Mouse (Mus musculus) heart, embryonic 16.5 days (tissue): ENCODE measurements at regions not wholly inside any gene's neighbourhood (a gene's known extent, or its start where the extent isn't known, plus 50 kb on each side); places are given as distances from the start of the nearest gene placed in this dataset.

ENCODE experiments used
- ATAC-seq: fragments of 200-750 bp; cut with Nextera tagmentation; replicated peaks from 2 replicates; pipeline ENCODE4 v1.8.0; 2017; ENCODE audit warnings: moderate number of reproducible peaks; ENCODE audit not compliant: insufficient read depth, low FRiP score; ENCODE audit errors: extremely low read depth
- H3K27ac ChIP-seq: fragments of 300-500 bp; sonication (generic); 2 replicates; pipeline ENCODE4 v1.5.1; 2014; ENCODE audit warnings: mild to moderate bottlenecking, low read length, control low read depth, moderate library complexity
- H3K27me3 ChIP-seq: fragments of 300-500 bp; sonication (generic); 2 replicates; pipeline ENCODE4 v1.6.1; 2014; ENCODE audit warnings: low read length, mixed read lengths; ENCODE audit not compliant: control insufficient read depth, insufficient read depth
- H3K36me3 ChIP-seq: fragments of 300-500 bp; sonication (generic); 2 replicates; pipeline ENCODE4 v1.6.1; 2014; ENCODE audit not compliant: control insufficient read depth, insufficient read depth
- H3K4me1 ChIP-seq: fragments of 300-500 bp; sonication (generic); 2 replicates; pipeline ENCODE4 v1.6.1; 2014; ENCODE audit warnings: low read length, mixed read lengths; ENCODE audit not compliant: control insufficient read depth, insufficient read depth
- H3K4me2 ChIP-seq: fragments of 300-500 bp; sonication (generic); 2 replicates; pipeline ENCODE4 v1.6.1; 2014; ENCODE audit warnings: low read depth, mild to moderate bottlenecking, control low read depth, low read length
- H3K4me3 ChIP-seq: fragments of 300-500 bp; sonication (generic); 2 replicates; pipeline ENCODE4 v1.5.1; 2014; ENCODE audit warnings: mild to moderate bottlenecking, control low read depth, low read length
- H3K9ac ChIP-seq: fragments of 300-500 bp; sonication (generic); 2 replicates; pipeline ENCODE4 v1.6.1; 2014; ENCODE audit warnings: low read length, control low read depth
- H3K9me3 ChIP-seq: fragments of 300-500 bp; sonication (generic); replicated peaks from 2 replicates; pipeline ENCODE4 v1.6.1; 2016; ENCODE audit warnings: low read length; ENCODE audit not compliant: control insufficient read depth
- WGBS: fragments of 180-500 bp; shearing (Covaris S2); extraction: QIAGEN DNeasy Blood & Tissue Kit; methylation state at CpG from one replicate; pipeline ENCODE4 v1.1.7; 2014; 5-methylcytosine and 5-hydroxymethylcytosine counted together

GRCm38 (mm10) chr12:78137196-78137595 is 56.8 kb upstream of the Gm6657 start:
- Histone ChIP-seq H3K27ac (no peak overlapping the region), H3K4me3 (no peak overlapping the region), H3K4me2 (no peak overlapping the region), H3K4me1 (peaks cover 35% of the 10 kb centered on the region), H3K9ac (no peak overlapping the region), H3K36me3 (no peaks in the 10 kb centered on the region), H3K27me3 (no peaks in the 10 kb centered on the region), H3K9me3 (no peaks in the 10 kb centered on the region)
- ATAC-seq = no peak
- WGBS = 65% methylated on average over 3 of the region's 3 CpGs

- Histone ChIP-seq H3K4me1 (peaks cover 28% of the 10 kb centered on the region), H3K9ac (no peak overlapping the region), H3K4me2 (no peak overlapping the region), H3K27ac (no peak overlapping the region), H3K36me3 (no peaks in the 10 kb centered on the region), H3K9me3 (no peaks in the 10 kb centered on the region), H3K27me3 (no peaks in the 10 kb centered on the region), H3K4me3 (no peak overlapping the region)
- no peak for ATAC-seq
- 85% methylated on average over 1 of the region's 1 CpGs for WGBS
Measured at GRCm38 (mm10) chr12:78138467-78138866, 55.6 kb upstream of the Gm6657 start.
